Mouse (Mus musculus) central nervous system, embryonic 11.5 days (tissue): ENCODE results near the gene Msl1. TPM values are rescaled to one million over a fixed set of nuclear protein-coding genes. Genes with fewer than 3 reads are reported as not detected.

Source experiments
- polyA plus RNA-seq: library from polyadenylated mRNA; depleted of rRNA; stranded (reverse); fragments of >200 nt; gene quantifications from 2 replicates; pipeline ENCODE4 v1.2.3, GENCODE M21; 2012; rRNA removed

Gene Msl1
- 104 and 142 TPM in 2 replicates for polyA plus RNA-seq

DNA sequence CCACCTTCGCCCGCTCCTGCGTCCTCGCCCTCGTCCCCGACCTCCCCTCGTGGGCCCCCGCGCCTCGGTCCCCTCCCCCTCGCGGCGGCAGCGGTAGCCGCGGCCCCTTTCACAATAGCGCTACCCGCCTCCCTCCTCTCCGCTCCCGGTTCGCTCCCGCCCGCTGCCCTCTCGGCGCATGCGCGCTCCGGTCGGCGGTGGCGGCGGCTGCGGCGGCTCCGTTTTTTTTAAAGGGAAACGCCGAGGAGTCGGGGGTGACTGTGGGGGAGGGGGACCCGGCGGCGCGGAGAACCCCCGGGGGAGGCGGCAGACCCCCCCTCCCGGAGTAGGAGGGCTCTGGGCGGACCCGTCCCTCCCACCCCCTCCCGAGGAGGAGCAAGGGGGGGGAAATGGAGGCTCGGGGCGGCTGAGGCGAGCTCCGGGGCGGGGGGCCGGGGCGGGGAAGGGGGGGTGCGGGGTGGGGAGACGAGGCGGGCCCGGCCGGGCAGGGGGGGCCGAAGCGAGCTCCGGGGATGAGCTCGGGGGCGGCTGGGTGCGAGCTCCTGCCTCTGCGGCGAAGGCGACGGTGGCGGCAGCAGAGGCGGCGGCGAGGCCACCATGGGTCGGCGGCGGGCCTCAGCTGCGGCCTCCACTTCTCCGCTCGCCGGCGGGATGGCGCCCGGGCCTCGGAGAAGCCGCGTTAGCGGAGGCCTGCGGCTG, at the start of gene Msl1:
Msl1 (plus strand) TSS at position 502 of the 699 bp plus-strand sequence.

DNA sequence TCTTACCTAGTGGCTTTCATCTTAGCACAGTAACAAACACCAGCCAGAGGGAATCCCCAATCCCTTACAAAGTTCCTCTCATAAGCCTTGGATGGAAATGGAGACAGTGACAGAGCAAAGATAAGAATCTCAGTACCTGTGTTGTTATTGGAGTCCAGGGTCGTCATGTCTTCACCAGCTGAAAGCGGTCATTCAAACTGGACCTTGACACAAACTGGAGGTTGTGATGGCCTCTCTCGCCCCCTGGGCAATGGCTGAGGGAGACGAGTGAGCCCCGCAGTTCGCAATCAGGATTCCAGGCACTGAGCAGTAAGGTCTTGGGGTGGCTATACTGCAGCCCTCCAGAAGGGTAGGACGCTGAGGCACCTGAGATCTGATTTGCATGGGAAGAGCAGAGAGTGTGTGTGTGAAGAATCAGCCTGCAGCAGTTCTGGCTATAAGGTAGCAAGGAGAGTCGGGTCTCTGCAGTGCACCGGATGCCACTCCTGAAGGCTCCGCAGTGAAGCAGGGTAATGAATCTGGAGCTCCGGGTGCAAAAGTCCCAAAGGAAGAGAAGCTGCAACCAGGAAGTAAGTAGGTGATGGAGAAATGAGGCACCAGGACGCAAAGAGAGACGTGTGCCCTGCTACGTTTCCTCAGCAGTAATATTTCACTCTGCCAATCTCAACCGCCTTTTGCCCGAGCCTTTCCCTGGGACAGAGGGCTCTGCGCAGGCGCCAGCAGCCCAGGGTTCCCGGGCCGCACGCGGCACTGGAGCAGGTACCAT, 20.6 kb upstream of the Msl1 start, which contains the start of gene Nr1d1:
Nr1d1 (minus strand) TSS at position 752 of the 766 bp plus-strand sequence.

GRCm38 (mm10) chr11:98804605-98805004, 9.3 kb downstream of the Msl1 start, which contains the start of gene Casc3:
Gene Casc3 (plus strand): TSS chr11:98804905.

DNA sequence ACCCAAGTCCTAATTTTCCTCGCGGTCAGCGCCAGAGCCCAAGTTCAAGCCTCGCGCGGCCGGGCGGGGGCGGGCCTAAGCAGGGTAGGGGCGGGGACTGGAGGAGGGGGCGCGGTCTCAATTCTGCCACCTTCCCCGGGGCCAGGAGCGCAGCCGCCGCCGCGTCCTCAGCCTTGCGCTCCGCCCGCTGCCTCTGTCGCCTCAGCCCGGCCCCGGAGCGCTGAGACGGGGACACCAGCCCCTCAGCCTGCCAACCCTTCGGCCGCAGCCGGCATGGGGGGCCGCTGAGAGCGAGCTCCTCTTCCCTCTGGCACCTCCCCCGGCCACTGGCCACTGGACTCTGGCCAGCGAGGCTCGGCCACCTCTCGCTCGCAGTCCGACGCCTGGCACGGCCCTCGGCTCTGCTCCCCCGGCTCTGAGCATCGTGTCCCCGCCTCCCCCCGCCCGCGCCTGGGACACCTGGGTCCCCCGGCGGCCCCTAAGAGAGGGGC, 41.4 kb downstream of the Msl1 start, which contains the start of gene Rapgefl1:
Rapgefl1 (plus strand) TSS at position 135 of the 491 bp plus-strand sequence.

Other genes starting within 250 kb of the Msl1 start
- gene Ikzf3, start 249.5 kb upstream of the Msl1 start, polyA plus RNA-seq, result 0.04 and 0.09 TPM in 2 replicates
- gene Zpbp2, start 244.4 kb upstream of the Msl1 start, polyA plus RNA-seq, result 0.09 and 0.44 TPM in 2 replicates
- 51.7 and 70.0 TPM in 2 replicates for gene Ormdl3, start 208.1 kb upstream of the Msl1 start, polyA plus RNA-seq
- gene Lrrc3c, start 197.2 kb upstream of the Msl1 start, polyA plus RNA-seq, result not detected in 2 replicates
- 0.62 and 2.6 TPM in 2 replicates for gene Gm12355, start 169.9 kb upstream of the Msl1 start, polyA plus RNA-seq
- gene Gsdma3, start 169.2 kb upstream of the Msl1 start, polyA plus RNA-seq, result not detected in 2 replicates
- gene Gsdma2, start 148.8 kb upstream of the Msl1 start, polyA plus RNA-seq, result 0.11 TPM in 1 of 2 replicates, not detected in the other
- gene Gsdma, start 131.2 kb upstream of the Msl1 start, polyA plus RNA-seq, result 0.02 TPM in 1 of 2 replicates, not detected in the other
- 165 and 173 TPM in 2 replicates for gene Psmd3, start 113.0 kb upstream of the Msl1 start, polyA plus RNA-seq
- not detected in 2 replicates for gene Csf3, start 94.3 kb upstream of the Msl1 start, polyA plus RNA-seq
- 71.0 and 91.8 TPM in 2 replicates for gene Med24, start 66.1 kb upstream of the Msl1 start, polyA plus RNA-seq
- 104 and 116 TPM in 2 replicates for gene Thra, start 54.9 kb upstream of the Msl1 start, polyA plus RNA-seq
- gene Nr1d1, start 20.2 kb upstream of the Msl1 start, polyA plus RNA-seq, result 0.91 and 1.3 TPM in 2 replicates
- 60.4 and 105 TPM in 2 replicates for gene Casc3, start 9.4 kb downstream of the Msl1 start, polyA plus RNA-seq
- 6.0 and 9.7 TPM in 2 replicates for gene Rapgefl1, start 41.3 kb downstream of the Msl1 start, polyA plus RNA-seq
- gene Wipf2, start 68.1 kb downstream of the Msl1 start, polyA plus RNA-seq, result 10.0 and 11.9 TPM in 2 replicates
- 24.9 and 35.6 TPM in 2 replicates for gene Cdc6, start 112.3 kb downstream of the Msl1 start, polyA plus RNA-seq
- 13.0 and 30.0 TPM in 2 replicates for gene Rara, start 132.3 kb downstream of the Msl1 start, polyA plus RNA-seq
- 0.41 and 0.52 TPM in 2 replicates for gene Gjd3, start 187.5 kb downstream of the Msl1 start, polyA plus RNA-seq
- gene Top2a, start 228.7 kb downstream of the Msl1 start, polyA plus RNA-seq, result 315 and 457 TPM in 2 replicates
- gene Igfbp4, start 245.7 kb downstream of the Msl1 start, polyA plus RNA-seq, result 298 and 390 TPM in 2 replicates